Mouse (Mus musculus) small intestine, adult 2 months (tissue): ENCODE measurements around the gene Zfp821.
A peak's percentile ranks its signal among the peaks of the same experiment; 100 is the strongest.

Source experiments
- CTCF ChIP-seq: fragments of 200-500 bp; IDR thresholded peaks from 2 replicates; pipeline ENCODE4 v1.5.1; 2012; ENCODE audit warnings: low read depth, mild to moderate bottlenecking, control low read depth, inconsistent platforms, low read length, moderate library complexity, mixed read lengths; ENCODE audit not compliant: insufficient replicate concordance, insufficient read length; ENCODE audit errors: extremely low read depth
- POLR2A ChIP-seq: fragments of 200-500 bp; IDR thresholded peaks from 2 replicates; pipeline ENCODE4 v1.6.1; 2012; ENCODE audit warnings: low read depth, mild to moderate bottlenecking, control low read depth, inconsistent platforms, low read length, moderate library complexity

- TF ChIP-seq CTCF (peak; percentile 27; the same call in 1 of the 2 replicates), POLR2A (no peak)
These were observed 13.6 kb upstream of the Zfp821 start for GRCm38 (mm10) chr8:109691769-109692168.
